Mouse (Mus musculus): ENCODE results near the gene Gm10382.
"Not testable (repeated sequence)": the region's sequence is repeated elsewhere in the genome, so short reads cannot be mapped to it uniquely, and the experiment has no call there.

DNA sequence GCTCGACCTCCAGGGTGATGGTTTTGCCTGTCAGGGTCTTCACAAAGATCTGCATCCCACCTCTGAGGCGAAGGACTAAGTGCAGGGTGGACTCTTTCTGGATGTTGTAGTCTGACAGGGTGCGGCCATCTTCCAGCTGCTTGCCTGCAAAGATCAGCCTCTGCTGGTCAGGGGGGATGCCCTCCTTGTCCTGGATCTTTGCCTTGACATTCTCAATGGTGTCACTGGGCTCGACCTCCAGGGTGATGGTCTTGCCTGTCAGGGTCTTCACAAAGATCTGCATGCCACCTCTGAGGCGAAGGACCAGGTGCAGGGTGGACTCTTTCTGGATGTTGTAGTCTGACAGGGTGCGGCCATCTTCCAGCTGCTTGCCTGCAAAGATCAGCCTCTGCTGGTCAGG lies 1.8 kb upstream of the Gm10382 start:
- not testable (repeated sequence) for TF ChIP-seq CTCF (IDR thresholded peaks at IDR 0.05; ENCODE audit: control insufficient read depth, insufficient read depth, insufficient read length); MYOG (IDR thresholded peaks at IDR 0.05; ENCODE audit: control insufficient read depth, extremely low read depth, insufficient read length)
